ENCODE assay signal across 10 mouse cellular contexts in the genomic region with DNA sequence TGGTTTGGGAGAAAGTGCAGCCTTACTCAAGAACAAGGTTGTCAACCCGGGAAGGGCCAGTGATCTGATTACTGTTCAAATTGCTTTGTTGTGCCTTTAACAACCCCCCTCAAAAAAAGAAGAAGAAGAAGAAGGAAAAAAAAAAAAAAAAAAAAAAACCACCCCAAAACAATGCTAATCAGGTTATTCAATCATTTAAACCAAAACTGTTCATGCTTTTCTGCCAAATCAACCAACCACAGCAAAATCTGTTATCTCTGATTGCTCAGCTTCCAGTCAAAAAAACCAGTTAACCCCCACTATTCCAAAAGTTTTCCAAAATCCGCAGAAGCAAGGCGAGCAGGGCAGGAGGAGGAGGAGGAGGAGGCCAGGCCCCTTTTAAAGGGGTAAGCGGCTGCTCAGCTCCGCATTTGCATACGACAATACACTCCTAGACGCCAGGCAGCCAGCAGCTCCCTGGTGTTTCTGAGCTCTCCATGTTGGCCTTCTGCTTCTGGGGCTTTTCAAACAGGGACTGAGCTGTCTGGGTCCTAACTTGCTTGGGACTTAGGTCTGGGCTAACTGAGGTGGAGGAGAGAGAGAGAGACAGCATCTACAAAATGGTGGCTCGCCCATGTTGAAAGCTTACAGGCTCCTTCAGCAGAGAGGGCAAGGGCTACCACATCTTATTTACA. TPM values are rescaled to one million over a fixed set of nuclear protein-coding genes. Genes with fewer than 3 reads are reported as not detected.
A peak's percentile ranks its signal among the peaks of the same experiment; 100 is the strongest.
DNase-seq lines count a peak whose midpoint lies in the region; ATAC-seq and TF ChIP-seq lines count a peak whose summit lies in the region.
"Had no signal": no experiment of that assay in that cellular context is flagged by ENCODE, and none has a peak within 500 bp of the region (broad histone marks: within the 10 kb centered on the region; RNA-seq: fewer than 3 reads in every experiment).

No protein-coding gene starts in this region.

- H3K9me3 ChIP-seq in embryonic facial prominence, embryonic 11.5 days (replicated peaks; ENCODE audit: control insufficient read depth, low read length) = no peaks in the 10 kb centered on the region
- H3K9me3 ChIP-seq in hindbrain, embryonic 14.5 days (ENCODE audit: control insufficient read depth, low read length) = no peaks in the 10 kb centered on the region
- no peaks in the 10 kb centered on the region for H3K9me3 ChIP-seq in neural tube, embryonic 15.5 days (replicated peaks)
- H3K9me3 ChIP-seq: liver, embryonic 12.5 days had no signal

- 0 out of 2 replicates have a peak, but pooled peaks have one; percentile 65 for ATAC-seq in embryonic facial prominence, embryonic 11.5 days (replicated peaks; ENCODE audit: insufficient number of reproducible peaks, low FRiP score, low TSS enrichment, low read depth)
- peak; percentile 83; the same call in 1 of the 2 replicates for ATAC-seq in hindbrain, embryonic 14.5 days (ENCODE audit: low FRiP score)
- ATAC-seq in neural tube, embryonic 15.5 days (ENCODE audit: low FRiP score) = peak; percentile 75; the same call in 1 of the 2 replicates
- no peak for ATAC-seq in granulocyte monocyte progenitor cell, adult 5-6 weeks (replicated peaks; ENCODE audit: poor library complexity, severe bottlenecking)
- ATAC-seq: liver, embryonic 12.5 days had no signal

- peak overlapping the region; percentile 44 for H3K4me3 ChIP-seq in layer of hippocampus, adult 2 months
- H3K4me3 ChIP-seq in embryonic facial prominence, embryonic 11.5 days (ENCODE audit: low read depth, low read length) = no peak overlapping the region
- no peak overlapping the region for H3K4me3 ChIP-seq in hindbrain, embryonic 14.5 days (replicated peaks; ENCODE audit: low read length)
- no peak overlapping the region for H3K4me3 ChIP-seq in neural tube, embryonic 15.5 days (replicated peaks)
- H3K4me3 ChIP-seq: liver, embryonic 12.5 days had no signal

- peak overlapping the region; percentile 83 for H3K27ac ChIP-seq in layer of hippocampus, adult 2 months
- H3K27ac ChIP-seq in embryonic facial prominence, embryonic 11.5 days (replicated peaks; ENCODE audit: low read depth, low read length) = no peak overlapping the region
- no peak overlapping the region; the same call in none of the 2 replicates for H3K27ac ChIP-seq in hindbrain, embryonic 14.5 days
- H3K27ac ChIP-seq in neural tube, embryonic 15.5 days (replicated peaks) = peak overlapping the region; percentile 15; the same call in 1 of the 2 replicates
- H3K27ac ChIP-seq: liver, embryonic 12.5 days had no signal

- no peaks in the 10 kb centered on the region for H3K27me3 ChIP-seq in embryonic facial prominence, embryonic 11.5 days (ENCODE audit: control insufficient read depth, insufficient read depth, low read length)
- H3K27me3 ChIP-seq in hindbrain, embryonic 14.5 days (ENCODE audit: control insufficient read depth, insufficient read depth, low read length) = no peaks in the 10 kb centered on the region
- no peaks in the 10 kb centered on the region for H3K27me3 ChIP-seq in neural tube, embryonic 15.5 days (replicated peaks)
- H3K27me3 ChIP-seq: liver, embryonic 12.5 days had no signal

- H3K36me3 ChIP-seq in embryonic facial prominence, embryonic 11.5 days (replicated peaks; ENCODE audit: control insufficient read depth, insufficient read depth, low read depth, low read length) = no peaks in the 10 kb centered on the region
- no peaks in the 10 kb centered on the region for H3K36me3 ChIP-seq in hindbrain, embryonic 14.5 days (replicated peaks; ENCODE audit: control insufficient read depth, insufficient read depth)
- no peaks in the 10 kb centered on the region for H3K36me3 ChIP-seq in neural tube, embryonic 15.5 days
- H3K36me3 ChIP-seq: liver, embryonic 12.5 days had no signal

- WGBS in embryonic facial prominence, embryonic 11.5 days = 21% methylated on average over 8 of the region's 8 CpGs
- 15% methylated on average over 8 of the region's 8 CpGs for WGBS in hindbrain, embryonic 14.5 days
- 14% methylated on average over 8 of the region's 8 CpGs for WGBS in neural tube, embryonic 15.5 days

- TF ChIP-seq CTCF in layer of hippocampus, adult 2 months (conservative IDR thresholded peaks at IDR 0.05) = no peak

- no peak overlapping the region for H3K9ac ChIP-seq in embryonic facial prominence, embryonic 11.5 days (replicated peaks; ENCODE audit: low read length)
- H3K9ac ChIP-seq in hindbrain, embryonic 14.5 days = peak overlapping the region; percentile 4
- H3K9ac ChIP-seq in neural tube, embryonic 15.5 days (replicated peaks) = no peak overlapping the region
- H3K9ac ChIP-seq: liver, embryonic 12.5 days had no signal

- H3K4me2 ChIP-seq in embryonic facial prominence, embryonic 11.5 days (ENCODE audit: low read depth, low read length) = no peak overlapping the region
- peak overlapping the region; percentile 9 for H3K4me2 ChIP-seq in hindbrain, embryonic 14.5 days (replicated peaks)
- H3K4me2 ChIP-seq in neural tube, embryonic 15.5 days = peak overlapping the region; percentile 39
- H3K4me2 ChIP-seq: liver, embryonic 12.5 days had no signal

- DNase-seq in layer of hippocampus, adult 2 months (ENCODE audit: low spot score in 2 of 2) = peak in 1 of 2 experiments; percentile 23
- DNase-seq in layer of hippocampus, adult 18-20 months (ENCODE audit: low spot score in 2 of 2) = no peak
- DNase-seq in embryonic facial prominence, embryonic 11.5 days (ENCODE audit: low spot score) = peak; percentile 21
- DNase-seq in hindbrain, embryonic 14.5 days (ENCODE audit: low spot score) = peak; percentile 40
- DNase-seq in B cell, adult 2 months = no peak
- no peak for DNase-seq in lung, postnatal 10 days
- DNase-seq: kidney, adult 8-10 months had no signal

- no peaks in the 10 kb centered on the region for H3K4me1 ChIP-seq in embryonic facial prominence, embryonic 11.5 days (ENCODE audit: control insufficient read depth, insufficient read depth, low read length)
- peaks cover 14% of the 10 kb centered on the region for H3K4me1 ChIP-seq in hindbrain, embryonic 14.5 days (replicated peaks; ENCODE audit: control insufficient read depth, insufficient read depth, low read length)
- peaks cover 5% of the 10 kb centered on the region; the same call in 1 of the 2 replicates for H3K4me1 ChIP-seq in neural tube, embryonic 15.5 days
- H3K4me1 ChIP-seq: liver, embryonic 12.5 days had no signal

RNA-seq across cellular contexts. Expression of a gene that starts 42.6 kb away (rescaled TPM):
- total RNA-seq in layer of hippocampus, adult 2 months (2021) = 10 to 100 TPM; 69.2 to 73.0 TPM
- total RNA-seq in layer of hippocampus, adult 18-20 months (2021) = 10 to 100 TPM; 67.6 to 74.5 TPM
- 17.3 and 18.1 TPM in 2 replicates for polyA plus RNA-seq in embryonic facial prominence, embryonic 11.5 days (2014; fragmentation: Nextera tagmentation; extraction: Ambion mirVana)
- polyA plus RNA-seq in hindbrain, embryonic 14.5 days (2014; fragmentation: Nextera tagmentation; extraction: Ambion mirVana) = 42.6 and 44.1 TPM in 2 replicates
- 39.6 and 44.1 TPM in 2 replicates for polyA plus RNA-seq in neural tube, embryonic 15.5 days (2015; fragmentation: Nextera tagmentation; extraction: Ambion mirVana)
- 33.7 and 43.3 TPM in 2 replicates for total RNA-seq in granulocyte monocyte progenitor cell, adult 5-6 weeks (2014; fragmentation: Nextera tagmentation)
- 12.1 and 16.2 TPM in 2 replicates for total RNA-seq in granulocyte monocyte progenitor cell, adult 5-6 weeks (2017)

Comparison
In these comparisons a context has a peak if more than half of its experiments do, and no peak if none do; other contexts are left out.
1. DNase-seq: peak in embryonic facial prominence, embryonic 11.5 days (single experiment) and hindbrain, embryonic 14.5 days (single experiment); none in layer of hippocampus, adult 18-20 months (0 of 2), B cell, adult 2 months (0 of 2) and lung, postnatal 10 days (single experiment).
2. H3K27ac ChIP-seq: peak in layer of hippocampus, adult 2 months (single experiment) and neural tube, embryonic 15.5 days (single experiment); none in embryonic facial prominence, embryonic 11.5 days (single experiment) and hindbrain, embryonic 14.5 days (single experiment).